Mouse (Mus musculus) A20 (cell line): ENCODE results near the gene Eif4a1.

ENCODE experiments used
- DNase-seq: peaks from one replicate; pipeline ENCODE4 v3.0.0-alpha.2; 2011; ENCODE audit warnings: low read depth, low spot score

The Eif4a1 gene

DNA sequence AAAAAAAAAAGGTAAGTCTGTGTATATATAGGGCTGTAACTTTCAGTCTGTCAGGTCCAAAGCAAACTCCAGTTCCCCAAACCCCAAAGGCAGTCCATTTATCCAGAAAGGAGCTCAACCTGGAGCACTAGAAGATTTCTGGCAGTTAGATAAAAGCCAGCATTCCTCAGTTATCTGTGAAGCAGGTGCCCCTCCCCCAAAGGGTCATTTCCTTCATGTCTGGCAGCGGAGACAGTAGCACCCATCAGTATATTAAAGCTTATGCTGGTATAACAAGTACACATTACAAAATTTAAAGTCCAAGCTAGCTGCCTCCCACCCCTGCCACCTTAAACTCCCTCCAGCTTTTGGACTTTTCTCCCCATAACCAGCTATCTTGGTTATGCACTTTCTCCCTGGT, 27.4 kb upstream of the Eif4a1 start:
- no peak for DNase-seq

DNA sequence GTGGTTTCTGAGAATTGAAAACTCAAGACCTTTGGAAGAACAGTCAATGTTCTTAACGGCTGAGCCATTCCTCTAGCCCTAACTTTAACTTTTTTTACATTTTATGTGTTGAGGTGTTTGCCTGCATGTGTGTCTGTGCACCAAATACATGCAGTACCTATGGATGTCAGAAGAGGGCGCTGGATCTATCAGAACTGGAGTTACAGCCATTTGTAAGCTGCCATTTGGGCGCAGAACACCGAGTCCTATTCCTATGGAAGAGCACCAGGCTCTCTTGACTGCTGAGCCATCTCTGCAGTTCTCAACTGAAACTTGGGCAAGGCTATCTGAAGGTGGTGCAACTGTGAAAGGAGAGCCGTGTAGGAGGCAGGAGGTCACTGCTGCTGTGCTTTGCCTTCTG, 26.4 kb upstream of the Eif4a1 start:
- no peak for DNase-seq

DNA sequence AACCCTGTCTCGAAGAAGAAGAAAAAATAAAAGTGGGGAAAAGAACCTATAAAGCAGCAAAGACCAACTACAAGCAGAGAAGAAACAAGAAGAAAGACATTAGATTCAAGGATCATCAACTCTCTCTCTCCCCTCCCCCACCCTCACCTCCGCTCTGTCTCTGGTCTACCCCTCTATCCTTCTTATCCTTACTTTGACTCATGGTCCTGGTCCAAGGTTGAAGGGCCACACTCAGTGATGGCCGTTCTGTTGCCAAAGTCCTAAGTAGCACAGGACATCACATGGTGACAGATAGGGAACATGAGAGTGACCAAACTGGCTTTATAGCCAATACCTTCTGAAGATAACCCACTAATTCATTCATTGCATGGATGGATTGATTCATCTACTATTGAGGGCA, 25.2 kb upstream of the Eif4a1 start:
- DNase-seq = no peak

DNA sequence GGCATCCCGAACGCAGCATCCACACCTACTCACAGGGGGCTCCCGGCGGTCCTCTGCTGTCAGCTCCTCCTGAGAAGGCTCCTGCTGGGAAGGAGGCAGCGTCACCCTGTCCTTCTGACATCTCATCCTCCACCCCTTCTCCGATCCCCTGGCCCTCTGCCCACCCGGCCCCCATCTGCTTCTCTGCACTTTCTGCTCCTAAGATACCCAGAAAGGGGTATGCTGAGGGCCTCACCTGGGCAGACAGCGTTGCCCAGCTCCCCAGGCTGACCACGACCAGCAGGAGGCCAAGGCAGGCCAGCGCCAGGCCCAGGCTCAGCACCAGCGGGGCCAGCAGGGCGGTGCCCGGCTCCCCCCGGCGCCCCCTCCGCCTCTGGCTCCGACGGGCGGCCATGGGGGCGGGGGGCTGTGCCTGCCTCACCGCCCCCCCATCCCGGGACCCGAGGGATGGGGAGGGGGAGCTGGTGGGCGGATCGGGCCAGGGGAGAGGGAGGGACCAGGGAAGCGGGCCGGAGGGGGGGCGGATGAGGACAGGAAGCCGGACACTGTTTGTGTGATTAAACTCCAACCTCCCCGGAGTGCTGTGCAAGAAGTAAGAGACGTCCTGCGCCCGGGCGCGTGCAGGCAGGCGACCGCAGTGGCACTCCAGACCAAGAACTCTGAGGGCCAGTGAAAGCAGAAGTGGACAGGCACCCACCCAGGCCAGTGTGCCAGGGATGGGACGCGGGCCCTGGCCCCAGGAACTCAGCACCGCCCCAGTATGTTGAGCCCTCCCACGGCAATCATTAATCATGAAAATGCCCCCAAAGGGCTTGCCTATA, 23.3 kb upstream of the Eif4a1 start, which contains the start of the genes Tnfsf12 and Tnfsfm13:
Gene Tnfsf12 (minus strand): TSS at position 489 of the 821 bp plus-strand sequence.
Gene Tnfsfm13 (minus strand): TSS at position 738 of the 821 bp plus-strand sequence.
- DNase-seq = no peak

DNA sequence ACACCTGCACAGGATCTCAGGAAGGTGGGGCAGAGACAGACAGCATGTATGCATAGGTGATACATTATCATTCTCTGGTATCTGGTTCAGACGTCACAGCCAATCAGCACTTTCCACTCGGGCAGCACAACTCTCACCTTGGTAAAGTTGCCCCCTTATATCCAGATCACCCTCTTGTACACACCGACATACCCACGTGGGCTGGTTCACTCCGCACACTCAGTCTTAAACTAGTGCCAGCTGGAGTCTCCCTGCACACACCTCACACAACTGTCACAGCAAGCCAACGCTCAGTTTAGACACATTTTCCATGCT, 22.8 kb upstream of the Eif4a1 start:
- DNase-seq = no peak

DNA sequence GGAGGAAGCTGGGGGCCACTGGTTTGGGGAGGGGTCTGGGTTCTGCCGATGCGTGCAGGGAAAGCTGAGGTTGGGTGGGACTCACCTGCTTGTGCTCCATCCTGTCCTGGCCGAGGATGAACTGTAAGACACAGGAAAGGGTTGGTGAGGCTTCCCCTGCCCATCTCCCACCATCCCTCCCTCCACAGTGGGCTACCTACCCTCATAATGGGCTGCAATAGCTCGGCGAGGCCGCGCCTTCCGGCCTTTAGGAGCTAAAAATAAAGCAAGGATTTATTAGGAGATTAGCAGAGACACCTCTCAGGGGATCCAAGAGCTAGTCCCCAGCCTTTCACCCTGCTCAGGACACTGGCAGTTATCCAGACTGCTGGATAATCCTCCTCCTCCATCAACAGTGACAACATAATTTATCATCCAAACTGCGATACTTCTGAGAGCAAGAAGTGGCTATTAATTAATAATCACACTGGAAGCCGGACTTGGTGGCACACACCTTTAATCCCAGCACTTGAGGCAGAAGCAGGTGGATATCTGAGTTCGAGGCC, 21.3 kb upstream of the Eif4a1 start:
- no peak for DNase-seq

DNA sequence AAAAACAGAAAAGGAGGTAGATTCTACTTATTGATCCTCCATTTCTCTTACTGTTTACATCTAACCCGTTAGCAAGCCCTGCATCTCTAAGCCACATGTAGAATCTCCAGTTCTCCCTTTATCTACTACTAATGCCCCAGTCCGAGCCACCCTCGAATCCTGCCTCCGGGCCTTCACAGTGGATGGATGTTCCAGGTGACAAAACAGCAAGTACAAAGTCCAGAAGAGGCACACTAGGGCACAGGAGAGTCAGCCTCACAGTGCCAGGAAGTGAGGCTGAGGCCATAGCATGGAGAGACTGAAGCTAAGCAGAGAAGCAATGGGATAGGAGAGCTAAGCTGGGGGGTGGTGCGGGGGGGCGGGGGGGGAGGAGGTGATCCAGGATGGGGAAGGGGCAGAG, 20.6 kb upstream of the Eif4a1 start:
- DNase-seq = no peak

DNA sequence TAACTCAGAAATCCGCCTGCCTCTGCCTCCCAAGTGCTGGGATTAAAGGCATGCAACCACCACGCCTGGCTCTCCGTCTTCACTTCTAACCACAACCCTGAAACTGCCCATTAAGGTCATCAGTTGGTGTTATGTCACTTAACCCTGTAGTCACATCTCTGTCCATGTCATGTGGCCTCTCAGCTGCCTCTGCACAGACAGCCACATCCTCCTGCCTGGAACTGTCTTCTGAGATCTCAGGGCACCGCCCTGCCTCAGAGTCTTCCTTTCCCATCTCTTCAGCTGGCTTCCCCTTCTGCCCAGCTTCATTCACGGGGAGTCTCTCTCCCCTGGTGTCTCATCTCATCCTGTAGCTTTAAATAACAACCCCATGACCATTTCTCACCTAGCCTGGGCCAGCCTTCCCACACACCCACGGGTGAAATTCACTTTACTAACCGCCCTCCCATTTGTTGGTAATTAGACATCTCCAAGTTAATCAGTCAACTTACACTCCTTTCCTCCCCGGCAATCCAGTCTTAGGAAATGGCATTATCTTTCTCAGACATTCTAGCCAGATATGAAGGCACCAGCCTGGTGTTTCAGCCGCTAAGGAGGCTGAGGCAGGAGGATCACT, 20.1 kb upstream of the Eif4a1 start:
- no peak for DNase-seq

DNA sequence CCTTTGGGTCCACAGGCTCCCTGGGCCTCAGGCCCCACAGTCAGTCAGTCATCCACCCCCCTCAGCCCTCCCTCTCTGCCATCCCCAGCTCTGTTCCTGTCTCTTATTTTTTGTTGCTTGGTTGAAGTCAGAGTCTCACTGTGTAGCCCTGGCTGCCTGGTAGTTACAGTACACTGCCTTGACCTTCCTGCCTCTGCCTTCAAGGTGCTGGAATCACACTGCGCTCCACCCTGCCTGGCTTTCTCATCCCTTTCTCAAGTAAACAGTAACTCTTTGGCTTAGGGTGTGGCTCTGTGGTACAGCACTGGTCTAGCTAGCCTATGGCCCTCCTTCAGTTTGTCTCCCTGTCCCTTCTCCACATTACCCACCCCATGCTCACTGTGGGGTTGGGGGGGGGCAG, 17.7 kb upstream of the Eif4a1 start:
- DNase-seq = no peak

DNA sequence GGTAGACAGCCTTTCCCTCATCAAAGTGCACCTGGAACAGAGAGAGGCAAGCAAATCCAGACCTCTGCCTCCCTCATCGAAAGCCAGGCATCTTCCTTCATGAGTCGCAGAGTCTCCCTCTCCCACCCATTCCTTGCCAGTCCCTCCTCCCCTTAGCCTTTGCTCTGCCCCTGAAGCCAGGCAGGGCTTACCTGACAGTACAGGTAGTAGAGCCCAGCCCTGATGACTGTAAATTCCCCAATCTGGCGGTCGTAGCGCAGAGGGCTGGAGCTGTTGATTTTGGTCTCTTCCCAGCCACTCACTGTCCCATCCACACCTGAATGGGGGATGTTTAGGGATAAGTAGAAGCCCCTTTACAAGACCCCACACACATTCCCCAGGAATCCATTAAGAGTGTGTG, 14.8 kb upstream of the Eif4a1 start:
- DNase-seq = no peak

DNA sequence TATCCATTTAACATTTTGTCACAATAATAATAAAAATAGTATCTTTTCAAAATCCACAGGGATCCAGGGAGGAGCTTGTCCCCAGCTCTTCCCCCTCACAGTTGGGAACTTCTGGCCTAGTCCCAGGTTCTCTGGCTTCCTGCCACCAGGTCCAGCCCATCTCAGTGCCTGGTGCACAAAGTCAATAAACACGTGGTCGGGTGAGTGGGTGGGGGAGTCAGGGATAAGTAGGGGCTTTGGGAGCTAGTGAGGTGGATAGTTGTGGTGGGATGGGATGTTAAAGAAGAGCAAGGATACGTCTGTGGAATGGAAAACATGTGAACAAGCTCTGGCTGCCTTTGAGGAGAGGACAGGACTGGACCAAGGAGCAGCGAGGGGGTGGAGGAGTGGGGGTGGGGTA, 14.2 kb upstream of the Eif4a1 start:
- DNase-seq = no peak

DNA sequence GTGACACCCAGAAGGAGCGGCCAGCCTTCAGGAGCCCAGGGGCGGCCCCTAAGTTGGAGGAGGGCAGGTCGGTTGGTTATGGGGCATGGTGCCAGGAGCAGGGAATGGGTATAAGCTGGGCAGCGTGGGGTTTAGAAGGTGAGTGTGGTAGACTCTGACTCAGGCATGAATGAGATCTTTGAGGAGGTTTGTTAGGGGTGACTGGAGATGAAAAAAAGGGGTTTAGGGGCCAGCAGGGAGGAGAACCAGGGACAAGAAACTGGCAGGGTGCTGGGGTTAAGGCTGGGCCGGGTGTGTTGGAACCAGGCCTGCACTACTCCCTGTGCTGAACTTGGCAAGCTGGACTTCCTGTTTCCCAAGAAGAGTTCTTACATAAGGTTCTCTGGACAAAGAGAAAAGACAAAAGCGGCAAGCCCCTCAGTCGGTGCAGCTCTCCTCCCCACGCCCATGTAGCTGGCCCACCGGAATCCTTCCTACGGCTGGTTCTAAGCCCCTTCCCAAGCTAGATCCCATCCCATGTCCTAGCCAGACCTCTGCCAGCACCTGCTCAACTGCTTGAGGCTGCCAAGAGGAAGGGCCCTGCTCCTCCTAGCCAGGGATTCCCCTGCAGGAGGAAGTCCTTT, 13.4 kb upstream of the Eif4a1 start, which contains the start of gene Tnfsf13:
Gene Tnfsf13 (minus strand): TSS at position 259 of the 623 bp plus-strand sequence.
- no peak for DNase-seq

DNA sequence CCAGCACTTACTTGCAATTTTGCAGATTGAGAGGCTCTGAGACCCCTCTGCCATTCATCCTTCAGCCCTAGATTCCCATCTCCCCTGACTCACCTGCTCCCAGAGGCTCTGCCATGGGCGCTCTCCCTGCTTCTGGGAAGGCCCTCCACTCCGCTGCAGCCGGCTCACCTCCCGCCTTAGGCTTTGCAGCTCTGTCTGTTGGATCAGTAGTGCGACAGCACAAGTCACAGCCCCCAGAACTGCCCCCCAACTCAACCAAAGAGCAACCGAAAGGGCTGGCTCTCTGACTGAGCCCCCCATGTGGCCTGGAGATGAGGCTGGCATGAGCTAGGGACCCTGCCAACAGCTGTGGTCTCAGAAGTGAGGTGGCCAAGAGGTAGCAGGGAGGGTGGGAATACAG, 12.7 kb upstream of the Eif4a1 start:
- no peak for DNase-seq

DNA sequence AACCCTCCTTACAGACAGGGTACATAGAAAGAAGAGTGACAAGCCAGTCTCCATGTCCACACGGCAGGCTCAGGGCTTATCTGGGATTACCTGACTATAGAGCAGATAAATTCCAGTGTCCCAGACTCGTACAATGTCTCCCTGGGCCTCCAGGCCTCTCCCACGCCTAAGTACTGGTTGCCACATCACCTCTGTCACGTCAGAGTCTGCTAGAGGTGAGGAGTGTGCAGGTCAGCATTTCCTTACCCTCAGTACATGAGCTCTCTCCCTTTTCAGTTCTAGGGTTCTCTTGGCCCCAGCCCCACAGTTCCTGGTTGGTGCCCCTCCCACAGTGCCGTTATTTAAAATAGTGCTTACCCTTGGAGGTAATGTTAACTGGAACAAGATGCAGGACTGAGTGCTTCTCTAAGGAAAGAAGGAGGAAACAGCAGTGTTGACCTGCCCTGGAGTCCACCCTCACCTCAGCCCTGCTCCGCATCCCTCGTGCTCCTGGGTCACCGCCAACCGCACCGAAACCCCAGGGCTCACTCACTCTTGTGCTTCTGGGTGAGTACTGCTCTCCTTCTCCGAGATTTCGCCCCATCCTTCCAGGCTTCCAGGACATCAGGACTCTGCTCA, 12.0 kb upstream of the Eif4a1 start:
- DNase-seq = no peak

DNA sequence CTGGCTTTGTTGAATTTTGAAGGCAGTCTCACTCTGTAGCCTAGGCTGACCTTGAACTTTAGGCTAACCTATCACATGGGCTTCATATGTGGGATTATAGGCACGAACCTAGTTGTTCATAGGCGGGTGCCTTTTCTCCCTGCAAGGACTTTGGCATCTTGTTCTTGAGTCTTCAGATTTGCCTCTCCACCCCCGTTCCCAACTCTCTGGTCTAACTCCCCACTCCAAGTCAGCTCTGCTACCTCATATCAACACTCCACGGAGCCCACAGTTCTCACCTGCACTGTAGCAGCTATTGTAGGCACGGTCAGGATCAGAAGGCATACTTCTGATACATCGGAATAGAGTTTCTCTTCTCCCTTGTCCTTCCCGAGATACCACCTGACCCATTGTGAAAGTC, 11.4 kb upstream of the Eif4a1 start:
- DNase-seq = no peak

DNA sequence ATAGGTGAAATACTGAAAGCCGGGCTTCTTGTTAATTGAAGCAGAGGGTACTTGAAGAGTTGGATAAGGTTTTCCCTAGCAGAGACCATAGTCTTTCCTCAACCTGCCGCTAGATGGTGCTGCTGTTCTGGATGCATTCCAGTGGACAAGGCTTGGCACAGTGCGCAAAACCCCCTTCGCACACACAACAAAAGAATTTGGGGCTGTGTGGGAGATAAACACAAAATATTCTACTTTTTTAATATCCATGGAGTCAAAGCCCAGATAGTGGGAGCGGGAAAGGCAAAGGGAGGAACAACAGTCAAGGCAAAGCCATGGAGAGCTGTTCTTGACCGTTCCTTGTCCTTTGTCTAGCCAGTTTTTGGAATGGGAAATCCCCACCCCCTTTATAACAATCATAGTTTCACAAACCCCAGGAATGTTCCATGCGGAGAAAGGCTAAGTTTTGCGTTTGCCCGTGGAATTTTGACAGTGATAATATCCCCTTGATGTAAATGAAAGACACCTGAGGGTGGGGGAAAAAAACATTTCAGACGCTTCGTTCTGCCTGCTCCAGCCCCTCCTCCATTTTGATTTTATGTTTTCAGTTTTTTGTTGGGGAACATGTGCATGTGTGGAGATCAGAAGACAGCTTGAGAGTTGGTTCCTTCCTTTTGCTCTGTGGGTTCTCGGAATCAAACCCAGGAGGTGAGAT, 10.8 kb upstream of the Eif4a1 start:
- peak; percentile 88 for DNase-seq

DNA sequence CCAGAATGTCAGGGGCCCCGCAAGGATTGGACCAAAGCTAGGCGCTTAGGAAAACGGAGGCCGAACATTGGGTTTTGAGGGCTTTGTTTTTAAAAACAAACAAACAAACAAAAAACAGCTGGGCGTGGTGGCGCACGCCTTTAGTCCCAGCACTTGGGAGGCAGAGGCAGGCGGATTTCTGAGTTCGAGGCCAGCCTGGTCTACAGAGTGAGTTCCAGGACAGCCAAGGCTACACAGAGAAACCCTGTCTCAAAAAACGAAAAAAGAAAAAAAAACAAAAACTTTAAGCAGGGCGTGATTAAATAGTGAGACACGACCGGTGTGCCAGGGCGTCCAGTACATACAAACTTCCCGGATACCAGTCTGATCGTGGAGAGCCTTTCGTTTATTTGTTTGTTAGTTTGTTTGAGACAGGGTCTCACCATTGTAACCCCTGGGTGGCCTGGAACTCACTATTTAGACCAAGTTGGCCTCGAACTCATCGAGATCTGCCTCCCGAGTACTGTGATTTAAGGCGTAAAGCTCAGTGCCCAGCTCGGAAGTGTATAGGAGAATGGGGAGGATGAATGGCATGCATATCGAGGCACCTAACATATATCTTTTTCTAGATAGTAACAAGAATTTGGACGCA, 10.1 kb upstream of the Eif4a1 start:
- no peak for DNase-seq

DNA sequence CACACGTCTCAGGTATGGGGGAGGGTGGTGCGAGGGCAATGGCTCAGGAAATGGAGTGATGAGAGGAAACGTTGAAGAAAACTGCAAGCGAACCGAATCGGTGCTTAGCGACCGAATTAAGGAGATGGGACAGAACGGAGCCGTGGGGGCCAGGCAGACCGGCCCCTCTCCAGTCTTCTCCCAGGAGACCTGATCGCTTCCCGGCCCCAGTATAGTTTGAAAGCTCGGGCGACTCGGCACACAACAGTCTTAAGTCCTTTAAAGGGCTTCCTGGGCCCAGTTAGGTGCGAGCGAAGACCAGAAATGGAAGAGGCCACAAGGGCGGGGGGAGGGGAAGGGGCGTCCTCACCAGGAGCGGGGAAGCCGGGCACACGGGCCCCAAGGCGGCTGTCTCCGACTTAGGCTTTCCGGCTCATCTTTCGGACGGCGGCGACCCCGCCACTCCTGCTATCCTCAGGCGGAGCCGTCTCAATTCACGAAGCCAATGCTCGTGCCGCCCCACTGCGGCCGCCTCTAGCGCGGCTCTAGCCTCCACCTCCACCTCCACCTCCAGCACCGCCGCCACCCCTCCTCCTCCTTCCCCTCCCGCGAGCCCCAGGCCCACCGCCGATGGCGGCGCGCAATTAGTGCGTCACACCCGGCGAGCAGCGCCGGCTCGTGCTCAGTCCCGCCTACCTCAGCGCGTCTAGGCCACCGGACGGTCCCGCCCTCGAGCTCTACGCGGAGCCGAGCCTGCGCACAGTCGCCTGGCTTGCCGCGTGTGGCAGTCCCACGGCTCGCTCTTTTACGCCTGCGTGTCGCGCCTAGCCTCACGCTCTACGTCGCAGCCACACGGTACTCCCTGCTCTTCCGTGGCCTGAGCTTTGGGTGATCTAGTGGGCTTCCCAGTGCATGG, 9.3 kb upstream of the Eif4a1 start, which contains the start of gene Senp3:
Gene Senp3 (minus strand): TSS at position 771 of the 895 bp plus-strand sequence.
- peak; percentile 98 for DNase-seq

DNA sequence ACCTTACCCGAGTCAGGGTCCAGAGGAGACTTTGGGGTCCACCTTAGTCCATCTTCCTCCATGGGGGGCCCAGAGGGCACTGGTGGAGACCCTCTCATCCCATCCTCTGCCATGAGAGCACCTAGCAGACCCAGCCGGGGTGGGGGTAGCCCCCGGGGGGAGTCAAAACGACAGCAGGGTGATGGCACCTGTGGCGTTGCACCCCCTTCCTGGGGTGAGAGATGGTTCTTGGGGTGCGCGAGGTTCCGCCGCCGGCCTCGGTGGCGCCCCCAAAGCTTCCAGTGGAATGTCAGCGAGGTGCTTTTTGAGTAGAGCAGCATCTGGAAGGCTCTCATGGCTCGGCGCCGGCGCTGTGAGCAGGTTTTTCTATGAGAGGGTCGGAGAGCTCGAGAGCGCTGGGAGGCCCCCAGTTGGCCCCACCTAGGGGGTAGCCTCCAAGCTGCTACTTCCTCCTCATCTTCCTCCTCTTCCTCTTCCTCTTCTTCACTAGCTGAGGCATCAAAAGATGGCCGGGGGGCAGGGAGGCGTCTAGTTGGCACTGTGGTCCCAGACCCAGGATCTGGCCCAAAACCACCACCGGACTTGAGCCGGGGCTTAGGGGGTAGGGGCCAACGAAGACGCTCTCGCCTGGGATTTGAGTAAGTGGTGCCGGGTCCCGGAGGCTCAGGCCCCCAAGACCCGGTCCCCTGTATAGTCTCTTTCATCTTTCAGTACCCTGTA, 8.1 kb upstream of the Eif4a1 start:
- no peak for DNase-seq
